Mouse (Mus musculus) hindbrain, embryonic 16.5 days (tissue): ENCODE data around the gene Mknk1. TPM values are rescaled to one million over a fixed set of nuclear protein-coding genes. Genes with fewer than 3 reads are reported as not detected.

Experiments used
- ATAC-seq: fragments of 200-750 bp; cut with Nextera tagmentation; 2 replicates; pipeline ENCODE4 v1.8.0; 2017; ENCODE audit warnings: moderate TSS enrichment, moderate library complexity
- H3K27ac ChIP-seq: fragments of 300-500 bp; sonication (generic); 2 replicates; pipeline ENCODE4 v1.5.1; 2014; ENCODE audit warnings: low read depth, mild to moderate bottlenecking, control low read depth, low read length, moderate library complexity
- H3K27me3 ChIP-seq: fragments of 300-500 bp; sonication (generic); replicated peaks from 2 replicates; pipeline ENCODE4 v1.6.1; 2014; ENCODE audit warnings: low read length; ENCODE audit not compliant: control insufficient read depth, insufficient read depth
- H3K36me3 ChIP-seq: fragments of 300-500 bp; sonication (generic); 2 replicates; pipeline ENCODE4 v1.6.1; 2014; ENCODE audit warnings: mild to moderate bottlenecking, low read length, moderate library complexity, mixed read lengths; ENCODE audit not compliant: control insufficient read depth, insufficient read depth
- H3K4me1 ChIP-seq: fragments of 300-500 bp; sonication (generic); 2 replicates; pipeline ENCODE4 v1.6.1; 2014; ENCODE audit warnings: low read depth, low read length; ENCODE audit not compliant: control insufficient read depth, insufficient read depth
- H3K4me2 ChIP-seq: fragments of 300-500 bp; sonication (generic); 2 replicates; pipeline ENCODE4 v1.6.1; 2014; ENCODE audit warnings: mild to moderate bottlenecking, low read length, control low read depth, moderate library complexity
- H3K4me3 ChIP-seq: fragments of 300-500 bp; sonication (generic); 2 replicates; pipeline ENCODE4 v1.5.1; 2014; ENCODE audit warnings: mild to moderate bottlenecking, low read length, control low read depth, moderate library complexity
- H3K9ac ChIP-seq: fragments of 300-500 bp; sonication (generic); 2 replicates; pipeline ENCODE4 v1.6.1; 2014; ENCODE audit warnings: low read depth, mild to moderate bottlenecking, control low read depth, low read length, moderate library complexity
- H3K9me3 ChIP-seq: fragments of 300-500 bp; sonication (generic); 2 replicates; pipeline ENCODE4 v1.6.1; 2014; ENCODE audit warnings: mild to moderate bottlenecking, low read length, moderate library complexity; ENCODE audit not compliant: control insufficient read depth
- WGBS: fragments of 180-500 bp; shearing (Covaris S2); extraction: QIAGEN DNeasy Blood & Tissue Kit; methylation state at CpG from one replicate; pipeline ENCODE4 v1.1.7; 2014; 5-methylcytosine and 5-hydroxymethylcytosine counted together
- polyA plus RNA-seq: library from polyadenylated mRNA; unstranded; fragments of >200 nt; fragmentation: Nextera tagmentation; extraction: Ambion mirVana; gene quantifications from 2 replicates; pipeline ENCODE4 v1.2.1, GENCODE M21; 2015

Mknk1 gene
- polyA plus RNA-seq, result 22.3 and 24.9 TPM in 2 replicates

- peak; percentile 97 for ATAC-seq
- no peaks in the 10 kb centered on the region for H3K27me3 ChIP-seq
Measured at GRCm38 (mm10) chr4:115838696-115839641, at the start of gene Mknk1. Mknk1 (plus strand) TSS chr4:115839198.

DNA sequence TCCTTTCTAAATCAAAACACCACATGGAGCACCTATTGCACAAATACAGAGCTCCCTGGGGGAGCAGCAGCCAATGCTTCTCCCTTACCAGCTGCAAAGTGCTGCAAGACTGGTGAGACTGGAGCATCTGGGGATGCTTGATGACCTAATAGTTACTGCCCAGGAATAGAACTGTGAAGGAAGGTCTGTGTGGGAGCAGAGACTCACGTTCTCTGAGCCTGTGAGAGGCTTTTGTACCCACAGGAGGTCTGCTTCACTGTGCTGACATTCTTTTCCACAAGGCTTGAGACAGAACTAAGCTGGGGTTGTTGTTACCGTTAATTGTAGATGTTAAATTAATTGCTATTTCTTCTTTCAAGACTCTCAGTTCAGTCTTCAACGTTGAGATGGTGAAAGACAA lies 48.1 kb upstream of the Mknk1 start:
- peaks cover 22% of the 10 kb centered on the region for H3K36me3 ChIP-seq
- H3K4me1 ChIP-seq, result peaks cover under 1% of the 10 kb centered on the region
- H3K4me3 ChIP-seq, result no peak overlapping the region
- no peak overlapping the region for H3K27ac ChIP-seq
- H3K9ac ChIP-seq, result no peak overlapping the region
- 87% methylated on average over 3 of the region's 3 CpGs for WGBS
- H3K9me3 ChIP-seq, result no peaks in the 10 kb centered on the region
- no peaks in the 10 kb centered on the region for H3K27me3 ChIP-seq
- no peak overlapping the region for H3K4me2 ChIP-seq
- no peak for ATAC-seq

More at GRCm38 (mm10) chr4:115838696-115839641, at the start of gene Mknk1:
- no peaks in the 10 kb centered on the region; the same call in 1 of the 2 replicates for H3K4me1 ChIP-seq
- peak within 1 kb of the TSS; percentile 61 for H3K4me3 ChIP-seq
- H3K36me3 ChIP-seq, result no peaks in the 10 kb centered on the region; the same call in 1 of the 2 replicates
- WGBS, result 3% methylated on average over 51 of the region's 51 CpGs
- no peaks in the 10 kb centered on the region for H3K9me3 ChIP-seq
- H3K9ac ChIP-seq, result peak within 1 kb of the TSS; percentile 70
- H3K4me2 ChIP-seq, result peak within 1 kb of the TSS; percentile 71
- peak within 1 kb of the TSS; percentile 50 for H3K27ac ChIP-seq

DNA sequence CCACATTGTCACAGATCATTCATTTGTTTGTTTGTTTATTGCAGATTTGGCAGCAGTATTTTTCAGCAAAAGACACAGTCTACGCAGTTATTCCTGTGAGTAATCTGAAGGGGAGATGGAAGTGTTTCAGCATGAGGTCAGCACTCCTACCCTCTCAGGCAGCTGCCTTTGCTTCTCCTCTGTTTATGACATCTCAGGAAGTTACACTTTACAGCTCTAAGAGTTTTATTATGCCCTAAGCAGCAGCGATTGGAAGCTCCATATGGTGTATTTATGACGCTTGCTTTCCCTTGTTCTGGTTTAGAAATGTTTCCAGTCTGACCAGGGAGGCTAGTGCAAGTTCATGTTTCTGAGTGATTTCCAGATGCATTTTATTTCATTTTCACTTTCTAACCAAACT lies 43.6 kb upstream of the Mknk1 start:
- no peaks in the 10 kb centered on the region for H3K27me3 ChIP-seq
- WGBS, result 93% methylated on average over 3 of the region's 3 CpGs
- ATAC-seq, result no peak
- H3K9ac ChIP-seq, result no peak overlapping the region
- H3K9me3 ChIP-seq, result no peaks in the 10 kb centered on the region
- no peak overlapping the region for H3K4me2 ChIP-seq
- peaks cover 26% of the 10 kb centered on the region for H3K36me3 ChIP-seq
- no peak overlapping the region for H3K27ac ChIP-seq
- H3K4me1 ChIP-seq, result no peaks in the 10 kb centered on the region
- no peak overlapping the region for H3K4me3 ChIP-seq

DNA sequence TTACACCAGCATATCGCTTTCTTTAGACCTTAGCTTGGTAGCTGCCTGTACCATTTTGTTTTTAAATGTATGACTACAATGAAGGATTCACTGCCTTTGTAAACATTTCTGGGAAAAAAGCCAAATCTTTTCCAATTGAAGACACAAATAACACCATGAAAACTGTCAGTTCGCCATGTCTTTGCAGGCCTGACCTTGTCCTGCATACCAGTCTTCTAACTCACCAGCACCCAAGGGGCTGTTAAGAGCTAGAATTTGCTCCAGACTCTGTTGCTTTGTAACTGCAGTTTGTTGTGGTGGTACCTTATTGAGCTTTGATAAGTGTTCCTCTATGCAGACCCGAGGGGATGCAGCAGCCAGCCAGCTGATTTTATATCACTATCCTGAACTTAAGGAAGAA lies 39.0 kb upstream of the Mknk1 start:
- H3K4me2 ChIP-seq, result no peak overlapping the region
- no peaks in the 10 kb centered on the region for H3K4me1 ChIP-seq
- no peak overlapping the region for H3K4me3 ChIP-seq
- WGBS, result 58% methylated on average over 3 of the region's 3 CpGs
- H3K27ac ChIP-seq, result no peak overlapping the region
- H3K27me3 ChIP-seq, result no peaks in the 10 kb centered on the region
- peaks cover 18% of the 10 kb centered on the region for H3K36me3 ChIP-seq
- no peaks in the 10 kb centered on the region for H3K9me3 ChIP-seq
- H3K9ac ChIP-seq, result no peak overlapping the region
- no peak for ATAC-seq

- no peaks in the 10 kb centered on the region for H3K4me1 ChIP-seq
- WGBS, result 92% methylated on average over 4 of the region's 4 CpGs
- H3K27me3 ChIP-seq, result no peaks in the 10 kb centered on the region
- no peak for ATAC-seq
- H3K27ac ChIP-seq, result no peak overlapping the region
- no peak overlapping the region for H3K4me3 ChIP-seq
- H3K4me2 ChIP-seq, result no peak overlapping the region
- H3K36me3 ChIP-seq, result no peaks in the 10 kb centered on the region; the same call in 1 of the 2 replicates
- no peak overlapping the region for H3K9ac ChIP-seq
- H3K9me3 ChIP-seq, result no peaks in the 10 kb centered on the region
Measured at GRCm38 (mm10) chr4:115812326-115812725, 26.7 kb upstream of the Mknk1 start.

GRCm38 (mm10) chr4:115815606-115816005 lies 23.4 kb upstream of the Mknk1 start:
- Histone ChIP-seq H3K9me3 (no peaks in the 10 kb centered on the region), H3K4me1 (no peaks in the 10 kb centered on the region), H3K4me3 (no peak overlapping the region), H3K36me3 (no peaks in the 10 kb centered on the region; the same call in 1 of the 2 replicates), H3K4me2 (no peak overlapping the region), H3K27ac (no peak overlapping the region), H3K9ac (no peak overlapping the region), H3K27me3 (no peaks in the 10 kb centered on the region)
- ATAC-seq, result no peak
- WGBS, result 92% methylated on average over 5 of the region's 5 CpGs

- no peak overlapping the region for H3K4me2 ChIP-seq
- no peaks in the 10 kb centered on the region for H3K36me3 ChIP-seq
- WGBS, result 81% methylated on average over 3 of the region's 3 CpGs
- H3K9ac ChIP-seq, result no peak overlapping the region
- no peak for ATAC-seq
- H3K4me1 ChIP-seq, result no peaks in the 10 kb centered on the region
- no peak overlapping the region for H3K27ac ChIP-seq
- no peak overlapping the region for H3K4me3 ChIP-seq
- H3K27me3 ChIP-seq, result no peaks in the 10 kb centered on the region
- H3K9me3 ChIP-seq, result no peaks in the 10 kb centered on the region
Measured at GRCm38 (mm10) chr4:115820199-115820598, 18.8 kb upstream of the Mknk1 start.

DNA sequence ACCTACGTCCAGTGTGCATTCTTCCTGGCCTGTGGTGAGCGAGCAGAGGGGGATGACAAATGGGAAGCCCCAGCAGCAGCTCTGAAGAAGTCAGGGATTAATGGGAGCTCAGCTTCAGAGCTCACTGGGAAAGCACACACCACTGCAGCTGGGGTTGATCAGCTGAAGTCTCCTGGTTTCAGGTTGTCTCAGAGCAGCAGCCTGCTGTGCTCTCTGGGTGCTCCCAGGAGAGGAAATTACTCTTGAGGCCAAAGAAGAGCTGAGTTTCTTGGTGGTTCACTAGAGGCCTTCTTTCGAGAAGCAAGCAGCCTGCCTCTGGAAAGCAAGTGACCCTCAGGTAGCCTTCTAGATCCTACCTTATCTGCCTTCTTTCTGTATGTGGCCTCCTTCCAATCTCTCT lies 18.1 kb upstream of the Mknk1 start:
- H3K9me3 ChIP-seq, result no peaks in the 10 kb centered on the region
- 71% methylated on average over 3 of the region's 3 CpGs for WGBS
- ATAC-seq, result no peak

DNA sequence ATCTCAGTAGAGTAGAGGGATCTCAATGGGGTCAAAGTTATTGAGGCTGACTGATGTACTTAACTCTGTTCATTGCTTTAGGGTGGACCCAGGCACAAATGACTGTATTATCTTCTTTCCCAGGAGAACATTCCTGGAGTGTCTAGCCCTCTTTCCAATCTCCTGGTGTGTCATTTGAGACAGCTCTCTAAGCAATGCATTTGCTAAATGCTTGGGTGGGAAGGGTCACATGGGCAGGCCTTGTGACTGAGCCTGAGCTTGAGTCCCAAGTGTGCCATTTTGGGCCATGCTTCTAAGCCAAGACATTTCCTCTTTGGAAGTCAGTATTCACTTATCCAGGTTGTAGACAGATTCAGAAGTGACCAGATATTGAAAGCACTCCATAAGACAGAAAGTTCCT lies 17.6 kb upstream of the Mknk1 start:
- Histone ChIP-seq H3K9ac (no peak overlapping the region), H3K27ac (no peak overlapping the region), H3K4me2 (no peak overlapping the region), H3K36me3 (no peaks in the 10 kb centered on the region), H3K4me3 (no peak overlapping the region), H3K27me3 (no peaks in the 10 kb centered on the region), H3K9me3 (no peaks in the 10 kb centered on the region), H3K4me1 (no peaks in the 10 kb centered on the region)
- no peak for ATAC-seq

More for the DNA sequence above, 18.1 kb upstream of the Mknk1 start:
- no peaks in the 10 kb centered on the region for H3K4me1 ChIP-seq
- H3K9ac ChIP-seq, result no peak overlapping the region
- H3K27me3 ChIP-seq, result no peaks in the 10 kb centered on the region
- H3K4me3 ChIP-seq, result no peak overlapping the region
- H3K27ac ChIP-seq, result no peak overlapping the region
- H3K4me2 ChIP-seq, result no peak overlapping the region
- H3K36me3 ChIP-seq, result no peaks in the 10 kb centered on the region
